Mouse (Mus musculus): ENCODE data around the gene Gpr153. TPM values are rescaled to one million over a fixed set of nuclear protein-coding genes. Genes with fewer than 3 reads are reported as not detected.

Gene Gpr153
- polyA plus RNA-seq, 1 experiment from 2014 or later, result 13.1 TPM

DNA sequence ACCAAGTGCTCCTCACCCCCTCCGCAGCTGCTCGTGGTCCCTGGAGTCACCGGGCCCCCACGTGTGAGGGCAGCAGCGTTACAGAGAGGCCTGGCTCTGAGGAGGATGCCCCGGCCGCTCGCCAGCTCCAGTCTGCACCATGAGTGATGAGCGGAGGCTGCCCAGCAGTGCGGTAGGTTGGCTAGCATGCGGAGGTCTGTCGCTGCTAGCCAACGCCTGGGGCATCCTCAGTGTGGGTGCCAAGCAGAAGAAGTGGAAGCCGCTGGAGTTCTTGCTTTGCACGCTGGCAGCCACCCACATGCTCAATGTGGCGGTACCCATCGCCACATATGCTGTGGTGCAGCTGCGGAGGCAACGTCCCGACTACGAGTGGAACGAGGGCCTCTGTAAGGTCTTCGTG is 5.0 kb downstream of the Gpr153 start:
- ATAC-seq (ENCODE audit: low FRiP score), result no peak
- WGBS, result 89% methylated on average over 23 of the region's 23 CpGs

DNA sequence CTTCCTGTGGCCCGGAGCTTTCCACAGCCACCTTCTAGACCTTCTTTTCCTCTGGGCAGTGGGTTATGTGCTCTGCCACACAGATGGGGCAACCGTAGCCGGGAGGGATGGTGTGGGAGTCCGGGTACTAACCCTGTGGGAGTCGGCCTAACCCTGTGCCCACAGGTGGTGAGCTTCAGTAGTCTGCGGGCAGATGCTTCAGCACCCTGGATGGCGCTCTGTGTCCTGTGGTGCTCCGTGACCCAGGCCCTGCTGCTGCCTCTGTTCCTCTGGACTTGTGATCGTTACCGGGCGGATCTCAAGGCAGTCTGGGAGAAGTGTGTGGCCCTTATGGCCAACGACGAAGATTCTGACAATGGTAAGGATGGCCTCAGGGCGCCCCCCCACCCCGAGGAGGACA is 7.6 kb downstream of the Gpr153 start:
- 57% methylated on average over 15 of the region's 15 CpGs for WGBS
- no peak overlapping the region for H3K9ac ChIP-seq
- no peak for ATAC-seq (ENCODE audit: low FRiP score)

More for the DNA sequence above, 5.0 kb downstream of the Gpr153 start:
- no peak overlapping the region for H3K27ac ChIP-seq
- H3K36me3 ChIP-seq, result no peaks in the 10 kb centered on the region; the same call in 1 of the 2 replicates
- H3K27me3 ChIP-seq, result peaks cover 91% of the 10 kb centered on the region
- H3K9me3 ChIP-seq (replicated peaks), result no peaks in the 10 kb centered on the region
- H3K4me3 ChIP-seq, result no peak overlapping the region
- no peak overlapping the region for H3K4me2 ChIP-seq (replicated peaks)
- H3K4me1 ChIP-seq, result peaks cover 24% of the 10 kb centered on the region
- H3K9ac ChIP-seq, result 0 out of 2 replicates have a peak overlapping the region, but pooled peaks have one; percentile 8

DNA sequence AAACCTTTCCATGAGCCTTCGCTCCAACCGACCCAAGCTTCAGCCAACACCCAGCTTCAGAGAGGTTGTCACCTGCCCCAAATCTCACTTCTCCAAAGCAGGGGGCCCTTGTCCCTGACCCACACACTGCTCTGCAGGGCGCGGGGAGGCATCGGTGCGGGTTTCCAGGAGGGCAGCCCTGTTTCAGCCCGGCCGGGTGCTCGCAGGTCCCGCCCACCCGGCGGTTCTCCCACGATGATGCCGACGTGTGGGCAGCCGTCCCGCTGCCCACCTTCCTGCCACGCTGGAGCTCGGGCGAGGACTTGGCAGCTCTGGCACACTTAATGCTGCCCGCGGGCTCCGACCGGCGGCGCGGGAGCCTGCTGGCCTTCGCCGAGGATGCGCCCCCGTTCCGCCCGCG is 8.7 kb downstream of the Gpr153 start:
- 21% methylated on average over 34 of the region's 34 CpGs for WGBS
- peak; percentile 2; the same call in 1 of the 2 replicates for ATAC-seq (ENCODE audit: low FRiP score)
- H3K9ac ChIP-seq, result peak overlapping the region; percentile 32; the same call in 1 of the 2 replicates
- no peaks in the 10 kb centered on the region for H3K9me3 ChIP-seq (replicated peaks)
- H3K4me1 ChIP-seq, result peaks cover 29% of the 10 kb centered on the region
- H3K4me2 ChIP-seq (replicated peaks), result peak overlapping the region; percentile 54
- no peak overlapping the region for H3K27ac ChIP-seq
- peak overlapping the region; percentile 35 for H3K4me3 ChIP-seq
- no peaks in the 10 kb centered on the region; the same call in 1 of the 2 replicates for H3K36me3 ChIP-seq
- H3K27me3 ChIP-seq, result peaks cover 93% of the 10 kb centered on the region

More for the DNA sequence above, 7.6 kb downstream of the Gpr153 start:
- Histone ChIP-seq H3K36me3 (no peaks in the 10 kb centered on the region; the same call in 1 of the 2 replicates), H3K9me3 (replicated peaks) (no peaks in the 10 kb centered on the region), H3K4me2 (replicated peaks) (no peak overlapping the region), H3K27ac (no peak overlapping the region), H3K4me1 (peaks cover 18% of the 10 kb centered on the region), H3K4me3 (no peak overlapping the region), H3K27me3 (peaks cover 93% of the 10 kb centered on the region)

DNA sequence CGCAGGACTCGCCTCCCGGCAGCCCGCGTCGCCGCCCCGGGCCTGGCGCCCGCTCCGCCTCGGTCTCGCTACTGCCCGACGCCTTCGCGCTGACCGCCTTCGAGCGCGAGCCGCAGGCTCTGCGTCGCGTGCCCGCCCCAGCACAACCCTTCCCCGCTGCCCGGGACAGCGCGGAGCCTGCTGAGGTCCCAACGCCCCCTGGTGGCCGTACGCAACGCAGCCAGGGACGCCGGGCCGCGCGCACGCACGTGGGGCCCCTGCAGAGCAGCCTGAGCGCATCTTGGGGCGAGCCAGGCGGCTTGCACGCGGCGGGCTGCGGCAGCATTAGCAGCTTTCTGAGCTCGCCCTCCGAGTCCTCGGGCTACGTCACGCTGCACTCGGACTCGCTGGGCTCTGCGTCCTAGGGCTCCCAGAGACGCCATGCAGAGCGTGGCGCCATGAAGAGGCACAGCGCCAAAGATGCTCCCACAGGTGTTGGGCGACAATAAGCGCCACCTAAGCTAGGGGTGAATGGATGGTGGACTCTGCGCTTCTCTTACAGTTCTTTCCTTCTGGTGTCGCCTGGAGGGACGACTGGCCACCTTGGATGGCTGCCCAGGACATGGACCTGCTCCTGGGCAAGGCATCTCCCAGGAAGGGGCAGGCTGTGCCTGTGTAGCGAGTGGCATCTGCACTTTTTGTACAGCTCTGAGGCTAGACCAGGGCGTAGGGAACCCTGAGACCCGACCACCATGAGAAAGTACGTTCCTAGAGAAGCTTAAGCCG is 9.3 kb downstream of the Gpr153 start:
- peak; percentile 63 for ATAC-seq (ENCODE audit: low FRiP score)
- Histone ChIP-seq H3K4me1 (peaks cover 36% of the 10 kb centered on the region), H3K9me3 (replicated peaks) (no peaks in the 10 kb centered on the region), H3K27me3 (peaks cover 99% of the 10 kb centered on the region), H3K4me3 (peak overlapping the region; percentile 35), H3K36me3 (no peaks in the 10 kb centered on the region; the same call in 1 of the 2 replicates), H3K4me2 (replicated peaks) (peak overlapping the region; percentile 54), H3K27ac (no peak overlapping the region), H3K9ac (peak overlapping the region; percentile 32; the same call in 1 of the 2 replicates)
- WGBS, result 5% methylated on average over 70 of the region's 70 CpGs

DNA sequence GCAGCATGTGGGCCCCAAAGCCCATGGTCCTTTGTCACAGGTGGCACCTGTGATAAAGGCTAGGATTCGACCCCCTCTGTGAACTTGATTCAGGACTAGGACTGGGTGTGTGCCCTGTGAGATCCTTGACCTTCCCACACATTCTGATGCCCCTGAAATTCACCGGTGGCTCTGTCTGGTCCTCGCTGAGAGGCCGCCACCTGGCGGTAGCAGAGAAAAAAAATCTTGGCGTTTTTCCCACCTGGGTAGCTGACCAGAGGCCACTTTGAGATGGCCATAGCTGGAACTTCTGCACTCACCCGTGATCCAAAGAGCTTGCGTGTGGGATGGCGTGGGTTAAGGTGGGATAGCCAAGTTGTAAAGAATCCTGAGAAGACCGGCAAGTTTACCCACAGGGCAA is 11.5 kb downstream of the Gpr153 start:
- no peaks in the 10 kb centered on the region for H3K36me3 ChIP-seq
- no peak overlapping the region for H3K4me2 ChIP-seq (replicated peaks)
- H3K9ac ChIP-seq, result no peak overlapping the region
- no peaks in the 10 kb centered on the region for H3K9me3 ChIP-seq (replicated peaks)
- H3K27ac ChIP-seq, result no peak overlapping the region
- ATAC-seq (ENCODE audit: low FRiP score), result no peak
- peaks cover 96% of the 10 kb centered on the region for H3K27me3 ChIP-seq
- peaks cover 47% of the 10 kb centered on the region for H3K4me1 ChIP-seq
- 4% methylated on average over 10 of the region's 10 CpGs for WGBS
- no peak overlapping the region for H3K4me3 ChIP-seq

DNA sequence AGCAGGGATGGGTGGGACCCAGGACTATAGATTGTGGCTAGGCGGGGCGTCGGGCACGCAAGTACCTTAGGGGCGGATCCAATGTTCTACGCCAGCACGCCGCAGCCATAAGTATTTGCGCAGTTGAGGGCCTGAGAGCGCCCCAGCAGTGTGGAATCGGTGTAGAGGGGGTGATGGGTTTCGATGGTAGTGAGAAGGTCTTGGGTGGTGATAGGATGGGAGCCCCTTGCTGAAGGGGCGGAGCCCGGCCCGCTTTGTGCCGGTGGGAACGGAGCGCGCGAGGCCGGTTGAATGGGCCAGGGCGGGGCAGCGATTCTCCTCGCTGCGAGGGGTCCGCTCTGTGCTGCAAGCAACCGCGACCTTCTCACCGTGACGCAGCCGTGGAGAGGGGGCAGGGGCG is 12.2 kb downstream of the Gpr153 start:
- peak; percentile 15 for ATAC-seq (ENCODE audit: low FRiP score)
- peak overlapping the region; percentile 52 for H3K4me2 ChIP-seq (replicated peaks)
- 2% methylated on average over 32 of the region's 32 CpGs for whole genome bisulfite sequencing
- peaks cover 96% of the 10 kb centered on the region for H3K27me3 ChIP-seq
- peak overlapping the region; percentile 23 for H3K4me3 ChIP-seq
- H3K27ac ChIP-seq, result no peak overlapping the region
- H3K9ac ChIP-seq, result no peak overlapping the region; the same call in 1 of the 2 replicates
- no peaks in the 10 kb centered on the region for H3K36me3 ChIP-seq
- peaks cover 54% of the 10 kb centered on the region for H3K4me1 ChIP-seq
- no peaks in the 10 kb centered on the region for H3K9me3 ChIP-seq (replicated peaks)

DNA sequence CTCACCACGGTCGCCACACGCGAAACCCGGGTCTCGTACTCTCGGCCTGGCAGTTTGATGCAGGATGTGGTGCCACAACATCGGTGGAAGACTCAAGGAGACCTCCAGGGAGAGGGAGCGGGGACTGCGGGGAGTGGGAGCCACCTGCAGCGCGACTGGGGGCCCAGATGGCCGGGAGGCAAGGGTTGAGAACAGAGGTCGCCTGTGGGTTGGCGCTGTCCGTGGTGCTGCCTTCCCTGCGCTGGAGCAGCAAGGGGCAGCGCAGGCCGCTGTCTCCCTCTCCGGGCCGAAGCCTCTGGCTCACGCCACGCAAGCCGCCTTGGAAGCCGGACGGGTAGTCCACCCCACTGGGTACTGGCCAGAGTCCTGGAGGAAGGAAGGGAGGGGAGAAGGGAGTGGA is 12.9 kb downstream of the Gpr153 start:
- H3K36me3 ChIP-seq, result no peaks in the 10 kb centered on the region
- no peak for ATAC-seq (ENCODE audit: low FRiP score)
- H3K4me1 ChIP-seq, result peaks cover 59% of the 10 kb centered on the region
- H3K9me3 ChIP-seq (replicated peaks), result no peaks in the 10 kb centered on the region
- H3K27me3 ChIP-seq, result peaks cover 96% of the 10 kb centered on the region
- 2% methylated on average over 26 of the region's 26 CpGs for WGBS
- peak overlapping the region; percentile 23; the same call in 1 of the 2 replicates for H3K4me3 ChIP-seq
- H3K4me2 ChIP-seq (replicated peaks), result peak overlapping the region; percentile 52
- 0 out of 2 replicates have a peak overlapping the region, but pooled peaks have one; percentile 2 for H3K9ac ChIP-seq
- H3K27ac ChIP-seq, result no peak overlapping the region

DNA sequence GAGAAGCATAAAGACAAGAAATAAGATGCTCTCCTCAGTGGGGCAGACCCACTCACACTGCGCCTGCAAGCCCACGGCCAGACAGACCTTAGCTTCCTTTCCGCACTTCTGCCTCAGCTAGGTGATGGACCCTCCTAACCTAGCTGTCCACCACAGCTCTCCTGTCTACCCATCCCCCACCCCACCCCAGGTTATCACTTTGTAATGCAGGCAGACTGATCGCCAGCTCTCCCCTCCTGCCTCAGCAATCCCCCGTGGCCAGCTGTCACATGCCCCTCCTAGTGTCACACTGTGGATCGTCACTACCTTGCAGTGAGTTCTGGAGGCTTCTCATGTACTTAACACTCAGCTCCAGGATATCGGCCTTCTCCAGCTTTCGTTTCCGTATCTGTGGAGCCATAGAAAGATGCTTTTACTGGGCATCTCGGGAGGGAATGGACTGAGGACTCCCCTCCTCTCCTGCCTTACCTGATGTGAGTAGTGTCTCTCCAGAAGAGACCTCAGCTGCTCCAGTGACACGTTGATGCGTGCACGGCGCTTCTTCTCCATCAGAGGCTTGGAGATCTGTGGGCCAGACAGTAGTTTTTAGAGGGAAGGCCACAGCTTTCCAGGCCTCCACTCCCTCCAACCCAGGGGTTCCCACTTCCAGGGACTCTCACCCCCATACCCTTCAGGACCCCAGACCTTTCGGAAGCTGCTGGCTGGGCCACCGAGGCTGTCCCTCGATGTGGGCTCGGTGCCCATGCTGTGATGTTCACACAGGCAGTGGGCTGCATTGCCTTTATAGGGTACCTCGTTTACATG is 13.5 kb downstream of the Gpr153 start:
- H3K27me3 ChIP-seq, result peaks cover 96% of the 10 kb centered on the region
- no peak overlapping the region for H3K27ac ChIP-seq
- H3K4me3 ChIP-seq, result peak overlapping the region; percentile 23; the same call in 1 of the 2 replicates
- WGBS, result 10% methylated on average over 19 of the region's 19 CpGs
- ATAC-seq (ENCODE audit: low FRiP score), result no peak
- H3K4me2 ChIP-seq (replicated peaks), result peak overlapping the region; percentile 52
- no peaks in the 10 kb centered on the region for H3K36me3 ChIP-seq
- no peaks in the 10 kb centered on the region for H3K9me3 ChIP-seq (replicated peaks)
- H3K9ac ChIP-seq, result no peak overlapping the region
- peaks cover 65% of the 10 kb centered on the region for H3K4me1 ChIP-seq

DNA sequence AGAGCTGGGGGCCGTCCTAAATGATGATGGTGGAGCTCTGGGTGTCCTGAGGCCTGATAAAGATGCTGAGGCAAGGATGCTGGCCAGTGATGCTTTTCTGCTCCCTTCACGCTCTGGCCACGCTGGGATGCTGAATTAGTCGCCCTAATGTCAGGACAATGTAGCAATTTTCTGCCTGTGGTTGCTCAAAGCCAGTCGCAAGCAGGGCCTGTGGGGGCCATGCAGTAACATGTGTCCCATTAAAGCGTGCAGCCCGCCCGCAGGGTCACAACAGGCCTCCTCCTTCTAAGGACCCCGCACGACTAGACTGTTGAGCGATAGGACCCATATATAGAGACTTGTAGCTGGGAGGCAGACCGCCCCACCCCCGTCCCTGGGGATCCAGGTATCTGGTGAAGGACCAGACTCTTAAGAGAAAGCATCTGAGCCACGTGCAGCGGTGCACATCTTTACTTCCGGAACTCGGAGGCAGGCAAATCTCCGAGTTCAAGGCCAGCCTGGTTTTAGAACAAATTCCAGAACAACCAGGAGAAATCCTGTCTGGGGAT is 14.4 kb downstream of the Gpr153 start:
- Histone ChIP-seq H3K4me1 (peaks cover 65% of the 10 kb centered on the region), H3K36me3 (no peaks in the 10 kb centered on the region), H3K9me3 (replicated peaks) (no peaks in the 10 kb centered on the region), H3K4me2 (replicated peaks) (no peak overlapping the region), H3K9ac (no peak overlapping the region), H3K27me3 (peaks cover 96% of the 10 kb centered on the region), H3K27ac (no peak overlapping the region), H3K4me3 (no peak overlapping the region)
- WGBS, result 28% methylated on average over 18 of the region's 18 CpGs
- ATAC-seq (ENCODE audit: low FRiP score), result no peak; the same call in 1 of the 2 replicates

DNA sequence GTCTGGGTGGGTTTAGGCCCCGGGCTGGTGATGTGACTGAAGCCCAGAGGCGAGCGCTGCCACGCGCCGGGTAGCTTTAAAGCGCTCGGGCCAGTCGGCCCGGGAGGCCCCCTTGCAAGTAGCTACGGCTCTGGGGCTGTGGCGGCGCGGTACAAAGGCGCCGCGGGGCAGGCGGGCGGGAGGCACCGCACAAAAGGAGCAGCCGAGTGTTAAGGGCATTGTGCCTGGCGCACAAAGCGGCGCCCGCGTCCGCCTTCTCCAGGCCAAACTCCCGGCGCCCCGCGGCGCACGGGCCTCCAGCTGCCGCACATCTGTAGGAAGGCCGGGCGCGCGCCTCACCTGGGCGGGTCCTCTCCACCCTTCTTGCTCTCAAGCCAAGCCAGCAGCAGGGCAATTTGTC is 16.4 kb downstream of the Gpr153 start:
- H3K27me3 ChIP-seq, result peaks cover 96% of the 10 kb centered on the region
- peak; percentile 55 for ATAC-seq (ENCODE audit: low FRiP score)
- 1% methylated on average over 38 of the region's 39 CpGs for WGBS
- H3K9me3 ChIP-seq (replicated peaks), result no peaks in the 10 kb centered on the region
- no peak overlapping the region for H3K27ac ChIP-seq
- H3K36me3 ChIP-seq, result no peaks in the 10 kb centered on the region
- peak overlapping the region; percentile 54 for H3K4me2 ChIP-seq (replicated peaks)
- H3K4me3 ChIP-seq, result peak overlapping the region; percentile 28
- peak overlapping the region; percentile 51; the same call in 1 of the 2 replicates for H3K9ac ChIP-seq
- H3K4me1 ChIP-seq, result peaks cover 72% of the 10 kb centered on the region

DNA sequence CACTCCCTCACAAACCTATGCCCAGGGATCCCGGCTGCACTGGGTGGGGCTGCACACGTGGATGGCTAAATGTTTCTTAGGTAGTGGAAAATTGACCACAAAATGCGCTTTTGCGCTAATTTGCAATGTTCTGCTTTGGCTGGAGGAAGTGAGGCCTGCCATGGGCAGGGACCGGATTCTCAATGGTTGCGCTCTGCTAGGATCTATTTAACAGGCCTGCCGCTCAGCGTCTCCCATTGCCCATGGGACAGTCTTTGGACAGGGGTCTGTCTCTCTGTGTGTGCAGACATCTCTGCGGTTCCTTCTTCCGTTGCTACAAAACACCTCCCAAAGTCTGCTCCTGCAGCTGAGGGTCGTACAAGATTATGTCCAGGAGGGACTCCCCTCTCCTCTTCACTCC is 17.0 kb downstream of the Gpr153 start:
- H3K4me1 ChIP-seq, result peaks cover 71% of the 10 kb centered on the region
- WGBS, result 5% methylated on average over 11 of the region's 11 CpGs
- ATAC-seq (ENCODE audit: low FRiP score), result no peak
- peak overlapping the region; percentile 54 for H3K4me2 ChIP-seq (replicated peaks)
- no peaks in the 10 kb centered on the region for H3K9me3 ChIP-seq (replicated peaks)
- H3K36me3 ChIP-seq, result no peaks in the 10 kb centered on the region
- peak overlapping the region; percentile 28; the same call in 1 of the 2 replicates for H3K4me3 ChIP-seq
- peaks cover 96% of the 10 kb centered on the region for H3K27me3 ChIP-seq
- H3K27ac ChIP-seq, result 0 out of 2 replicates have a peak overlapping the region, but pooled peaks have one; percentile 9
- H3K9ac ChIP-seq, result 0 out of 2 replicates have a peak overlapping the region, but pooled peaks have one; percentile 15

DNA sequence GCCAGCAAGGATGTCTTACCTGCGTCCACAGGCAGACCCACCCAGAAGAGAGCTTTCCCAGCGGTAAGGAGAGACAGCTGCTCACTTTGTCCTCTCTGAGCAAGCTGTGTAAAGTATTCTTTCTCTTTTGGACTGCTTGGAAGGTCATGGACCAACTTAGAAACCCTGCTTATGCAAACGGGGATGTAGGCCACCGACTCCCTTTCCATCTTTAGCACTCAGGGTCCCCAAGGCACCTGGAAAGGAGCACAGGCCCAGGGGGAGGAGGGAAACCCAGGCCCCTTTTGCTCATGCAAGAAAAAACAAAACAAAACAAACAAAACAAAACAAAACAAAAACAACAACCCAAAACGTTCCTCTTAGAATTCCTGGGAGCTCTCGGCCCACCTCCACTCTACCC is 17.5 kb downstream of the Gpr153 start, which contains the start of gene Hes3:
Gene Hes3 (minus strand): TSS at position 101 of the 400 bp plus-strand sequence.
- Histone ChIP-seq H3K4me3 (peak within 1 kb of the TSS; percentile 28), H3K9ac (peak within 1 kb of the TSS; percentile 51; the same call in 1 of the 2 replicates), H3K9me3 (replicated peaks) (no peaks in the 10 kb centered on the region), H3K27ac (0 out of 2 replicates have a peak within 1 kb of the TSS, but pooled peaks have one; percentile 9), H3K4me1 (peaks cover 68% of the 10 kb centered on the region), H3K36me3 (no peaks in the 10 kb centered on the region), H3K27me3 (peaks cover 94% of the 10 kb centered on the region), H3K4me2 (replicated peaks) (peak within 1 kb of the TSS; percentile 54)
- ATAC-seq (ENCODE audit: low FRiP score), result no peak
- WGBS, result 11% methylated on average over 6 of the region's 6 CpGs

All from hindbrain, embryonic 12.5 days (tissue).